In genomic region chr17:4281451-4281850, GRCm38 (mm10) we compare ENCODE assay signal across 21 mouse cellular contexts.
A peak's percentile ranks its signal among the peaks of the same experiment; 100 is the strongest.
DNase-seq lines count a peak whose midpoint lies in the region; ATAC-seq lines count a peak whose summit lies in the region.
"Had no signal": no experiment of that assay in that cellular context is flagged by ENCODE, and none has a peak within 500 bp of the region (broad histone marks: within the 10 kb centered on the region; RNA-seq: fewer than 3 reads in every experiment).

No protein-coding gene starts in this region.

- peak; percentile 76 for DNase-seq in adrenal gland, adult 2 months
- no peak for DNase-seq in adrenal gland, postnatal 4 days (ENCODE audit: low spot score in 2 of 2)
- peak; percentile 70 for DNase-seq in adrenal gland, adult 8-10 months
- no peak for DNase-seq in adrenal gland, postnatal 10 days
- DNase-seq in adrenal gland, postnatal 14 days = peak; percentile 53
- no peak for DNase-seq in adrenal gland, postnatal 25 days
- DNase-seq in adrenal gland, postnatal 36 days = peak; percentile 31 to 51
- DNase-seq: B cell, adult 2 months; cerebellum, adult 11 months; cerebellum, adult 11-12 months; cerebellum, adult 18-20 months; cerebellum, adult 2 months; cerebellum, adult 8-10 months; cerebellum, adult 9-10 months; cerebellum, adult 9-11 months; cerebellum, postnatal 10 days; cerebellum, postnatal 14 days had no signal

- no peak for ATAC-seq in inflammation-experienced regulatory T-cells, adult 6 months
- ATAC-seq: activated CD4-positive, CD25-positive, alpha-beta regulatory T cell, adult 4 months; CD4-positive, CD25-positive, alpha-beta regulatory T cell, adult 4 months; Patski had no signal

Comparison
In these comparisons a context has a peak if more than half of its experiments do, and no peak if none do; other contexts are left out.
1. DNase-seq: peak in adrenal gland, adult 2 months (single experiment), adrenal gland, adult 8-10 months (single experiment), adrenal gland, postnatal 14 days (single experiment) and adrenal gland, postnatal 36 days (2 of 2); none in adrenal gland, postnatal 4 days (0 of 2), adrenal gland, postnatal 10 days (single experiment) and adrenal gland, postnatal 25 days (single experiment).